Mouse (Mus musculus) thymus, postnatal 14 days (tissue): ENCODE measurements around the gene Mcm5.

Source experiments
- DNase-seq: peaks from one replicate; pipeline ENCODE4 v3.0.0; 2021

The Mcm5 gene

GRCm38 (mm10) chr8:75109236-75109967 is at the start of gene Mcm5:
Gene Mcm5, plus strand, starts transcription at chr8:75109569.
- peak; percentile 98 for DNase-seq

DNA sequence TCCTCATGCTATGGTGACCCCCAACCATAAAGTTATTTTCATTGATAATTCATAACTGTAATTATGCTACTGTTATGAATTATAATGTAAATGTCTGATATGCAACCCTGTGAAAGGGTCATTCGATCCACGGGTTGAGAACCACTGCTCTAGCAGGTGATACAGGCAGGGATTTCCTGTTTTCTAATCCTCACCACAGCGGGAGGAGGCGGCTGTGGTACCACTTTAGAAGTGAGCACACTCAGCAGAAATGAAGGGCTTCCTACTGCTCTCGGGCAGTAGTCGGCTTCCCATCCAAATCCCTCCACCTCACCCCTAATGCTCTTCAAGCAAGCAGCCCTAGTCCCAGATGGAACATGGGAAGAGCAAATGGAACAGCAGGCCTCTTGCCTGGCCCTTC is 49.3 kb upstream of the Mcm5 start:
- DNase-seq: no peak

DNA sequence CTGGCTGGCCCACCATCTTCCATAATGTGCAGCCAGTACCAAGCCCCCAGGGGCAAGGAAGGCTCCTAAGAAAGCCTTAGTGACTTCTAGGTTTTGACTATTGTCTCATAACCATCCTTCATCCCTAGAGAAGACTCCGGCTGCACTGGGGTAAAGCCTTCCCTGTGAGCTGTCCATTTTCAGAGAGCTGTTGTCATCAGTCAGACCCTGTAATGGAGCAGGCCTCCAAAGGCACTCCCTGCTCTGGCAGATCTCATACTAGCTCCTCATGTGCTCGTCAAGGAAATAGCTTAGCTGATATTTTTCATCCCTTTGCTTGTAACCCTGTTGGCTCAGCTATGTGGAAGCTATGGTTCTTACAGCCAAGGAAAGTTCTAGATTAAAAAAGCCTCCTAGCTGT is 48.6 kb upstream of the Mcm5 start:
- no peak for DNase-seq

DNA sequence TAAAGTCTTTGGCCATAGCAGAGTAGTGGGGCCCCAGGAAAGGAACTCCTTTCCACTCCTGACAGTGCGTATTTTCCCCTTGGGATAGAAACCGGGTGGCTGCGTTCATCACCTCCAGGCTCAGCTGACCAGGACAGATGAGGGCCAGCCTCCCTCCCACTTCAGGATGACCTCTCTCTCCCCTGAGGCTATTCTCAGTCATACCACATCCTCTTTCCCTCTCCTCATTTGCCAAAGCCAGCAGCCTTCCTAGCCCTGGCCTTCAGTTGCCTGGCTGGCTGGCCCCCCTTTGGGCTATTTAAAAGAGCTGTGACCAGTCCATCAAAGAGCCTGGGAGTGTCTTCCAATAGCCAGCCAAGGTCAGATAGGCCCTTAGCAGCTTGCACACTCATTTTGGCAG is 46.1 kb upstream of the Mcm5 start:
- no peak for DNase-seq

DNA sequence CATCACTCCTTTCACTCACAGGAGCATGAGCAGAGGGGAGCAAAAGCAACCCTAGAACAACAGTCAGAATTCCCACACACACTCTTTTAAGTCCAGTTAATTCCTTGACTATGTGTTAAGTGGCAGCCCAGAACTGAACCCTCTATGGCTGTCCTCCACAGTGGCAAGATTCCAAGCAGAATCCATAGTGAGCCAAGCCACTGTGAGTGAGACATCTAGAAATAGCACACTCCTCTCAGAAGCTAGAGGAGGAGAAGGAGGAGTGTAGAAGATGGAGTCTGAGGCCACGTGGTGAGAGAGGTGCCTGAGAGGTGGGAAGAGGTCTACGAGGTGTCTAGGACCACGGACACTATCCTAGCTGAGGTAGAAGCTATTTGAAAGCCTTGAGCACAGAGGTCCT is 44.6 kb upstream of the Mcm5 start:
- no peak for DNase-seq

GRCm38 (mm10) chr8:75067287-75067686 is 42.1 kb upstream of the Mcm5 start:
- no peak for DNase-seq

- DNase-seq: no peak
Measured at GRCm38 (mm10) chr8:75070297-75070696, 39.1 kb upstream of the Mcm5 start.

DNA sequence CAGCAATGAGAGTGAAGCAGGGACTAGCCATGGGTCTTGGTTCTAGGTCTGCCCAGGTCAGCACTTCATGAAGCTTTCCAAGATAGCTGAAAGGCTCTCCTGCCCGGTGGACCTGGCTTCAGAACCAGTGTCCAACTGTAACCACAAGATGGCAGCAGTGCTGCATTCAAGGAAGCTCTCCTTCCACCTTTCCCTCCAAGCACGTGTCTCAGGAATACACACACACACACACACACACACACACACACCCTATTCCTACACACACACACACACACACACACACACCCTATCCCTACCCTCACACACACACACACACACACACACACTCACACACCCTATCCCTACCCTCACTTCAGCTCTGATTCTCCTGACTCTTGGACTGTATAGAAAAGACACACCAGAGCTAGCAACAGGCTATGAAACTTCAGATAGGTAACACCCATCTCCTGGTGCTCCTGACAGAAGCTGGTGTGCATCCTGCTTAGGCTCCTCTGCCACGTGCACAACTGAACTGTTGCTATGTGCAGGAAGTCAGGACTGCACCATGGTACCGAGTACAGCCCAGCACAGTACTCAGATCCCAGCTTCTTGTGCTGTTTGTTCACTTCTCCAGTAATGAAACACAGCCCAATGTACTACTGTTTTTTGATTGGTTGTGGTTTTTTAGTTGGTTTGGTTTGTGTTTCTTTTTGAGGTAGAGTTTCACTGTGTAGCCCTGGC is 37.6 kb upstream of the Mcm5 start:
- peak; percentile 72 for DNase-seq

GRCm38 (mm10) chr8:75074876-75075275 is 34.5 kb upstream of the Mcm5 start:
- DNase-seq: no peak

- DNase-seq: no peak
Measured at GRCm38 (mm10) chr8:75078215-75078614, 31.2 kb upstream of the Mcm5 start.

- no peak for DNase-seq
Measured at GRCm38 (mm10) chr8:75078851-75079250, 30.5 kb upstream of the Mcm5 start.

- no peak for DNase-seq
Measured at GRCm38 (mm10) chr8:75081364-75082040, 27.9 kb upstream of the Mcm5 start.

DNA sequence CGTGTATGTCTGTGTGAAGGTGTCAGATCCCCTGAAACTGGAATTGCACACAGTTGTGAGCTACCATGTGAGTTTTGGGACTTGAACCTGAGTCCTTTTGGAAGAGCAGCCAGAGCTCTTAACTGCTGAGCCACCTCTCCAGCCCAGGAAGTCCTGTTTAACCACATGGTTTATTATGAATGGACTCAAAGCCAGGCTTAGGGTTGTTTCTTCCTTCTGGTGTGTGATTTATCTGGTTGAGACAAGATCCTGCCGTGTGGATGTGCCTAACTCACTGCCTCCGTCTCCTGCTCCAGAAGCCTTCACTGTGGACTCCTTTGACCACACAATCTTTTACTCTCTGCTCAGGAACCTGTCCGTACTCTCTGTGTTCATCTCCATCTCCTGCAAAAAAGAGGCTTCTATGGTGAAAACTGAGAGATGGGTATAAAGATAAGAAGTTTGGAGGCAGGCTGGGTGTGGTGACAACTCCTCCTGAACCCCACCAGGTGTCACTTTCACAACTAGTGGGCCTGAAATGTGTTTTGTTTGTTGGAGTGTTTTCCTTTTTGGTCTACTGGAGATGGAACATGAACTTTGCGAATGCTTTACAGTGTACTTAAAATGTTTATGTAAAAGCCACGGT is 27.1 kb upstream of the Mcm5 start:
- no peak for DNase-seq

- peak; percentile 71 for DNase-seq
Measured at GRCm38 (mm10) chr8:75083846-75084245, 25.5 kb upstream of the Mcm5 start.

- DNase-seq: no peak
Measured at GRCm38 (mm10) chr8:75084382-75085064, 24.8 kb upstream of the Mcm5 start.

DNA sequence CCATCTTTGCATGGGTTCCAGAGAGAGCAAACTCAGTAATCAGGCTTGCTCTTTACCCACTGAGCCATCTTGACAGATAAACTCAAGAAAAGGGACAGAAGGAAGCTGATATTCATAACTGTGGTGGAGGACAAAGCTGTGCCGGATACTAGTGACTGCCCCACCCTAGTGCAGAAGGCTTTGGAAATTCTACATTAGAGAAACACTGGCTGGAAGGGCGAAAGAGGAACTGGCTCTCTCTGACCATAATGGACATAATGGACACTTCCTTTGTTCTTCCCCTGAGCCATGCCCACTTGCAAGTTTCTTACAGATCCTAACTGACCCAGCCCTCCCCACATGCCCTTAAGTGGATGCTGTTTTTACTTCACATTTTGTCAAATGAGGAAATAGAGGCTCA is 23.4 kb upstream of the Mcm5 start:
- DNase-seq: no peak

DNA sequence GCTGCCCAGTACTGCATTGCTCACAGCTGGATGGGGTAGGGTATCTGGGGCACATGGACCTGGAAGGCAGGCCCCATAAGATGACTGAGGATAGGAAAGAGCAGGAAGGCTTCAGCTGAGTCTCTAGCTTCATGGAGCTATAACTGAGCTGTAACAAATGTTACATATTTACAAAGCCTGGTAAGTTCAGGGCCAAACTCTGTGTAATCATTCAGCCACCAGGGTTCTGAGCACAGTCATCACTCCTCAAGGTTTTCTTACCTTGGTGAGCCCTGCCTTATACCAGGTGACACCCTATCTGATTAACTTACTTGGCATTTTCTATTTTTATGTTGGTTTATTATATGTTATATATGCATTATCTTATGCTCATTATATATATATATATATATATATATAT is 22.2 kb upstream of the Mcm5 start:
- DNase-seq: no peak

DNA sequence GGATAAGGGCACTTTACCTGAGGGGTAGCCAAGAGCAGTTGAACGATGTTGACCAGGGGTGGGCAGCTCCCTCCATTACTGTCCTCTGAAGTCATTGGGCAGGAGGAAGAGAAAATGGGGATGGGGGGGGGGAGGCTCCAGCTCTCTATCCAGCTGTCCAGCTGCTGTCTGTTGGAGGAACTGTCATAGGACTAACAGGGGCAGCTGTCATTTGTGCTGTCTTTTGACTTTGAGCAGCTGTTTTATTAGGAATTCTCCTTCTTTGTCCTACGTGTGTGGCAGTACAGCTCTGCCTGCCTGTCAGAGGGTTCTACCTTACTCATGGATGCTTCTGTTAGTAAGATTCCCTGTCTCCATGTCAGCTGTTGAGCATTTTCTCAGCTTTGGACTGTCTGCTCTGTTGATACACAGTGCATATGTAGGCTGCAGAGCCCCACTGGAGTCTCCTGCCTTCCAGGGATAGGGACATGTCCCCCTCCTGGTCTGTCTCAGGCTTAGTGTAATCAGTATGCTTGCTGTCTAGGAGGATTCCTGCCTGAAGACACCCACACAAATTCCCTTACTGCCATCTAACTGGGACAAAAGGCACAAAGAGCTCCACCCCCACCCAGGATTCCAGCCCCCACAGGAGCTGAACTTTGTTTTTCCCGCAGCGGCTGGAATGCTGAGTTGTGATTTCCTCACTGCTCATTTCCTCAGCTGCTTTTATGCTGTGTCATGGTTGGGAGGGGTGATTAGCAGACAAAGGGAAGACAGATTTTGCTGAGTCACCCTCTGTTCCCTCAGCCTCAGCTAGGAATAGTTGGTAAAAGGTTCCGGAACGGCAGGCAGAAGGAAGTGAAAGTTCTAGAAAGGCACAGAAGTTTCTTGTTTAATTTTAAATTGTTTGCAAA is 20.1 kb upstream of the Mcm5 start:
- DNase-seq: peak; percentile 34

DNA sequence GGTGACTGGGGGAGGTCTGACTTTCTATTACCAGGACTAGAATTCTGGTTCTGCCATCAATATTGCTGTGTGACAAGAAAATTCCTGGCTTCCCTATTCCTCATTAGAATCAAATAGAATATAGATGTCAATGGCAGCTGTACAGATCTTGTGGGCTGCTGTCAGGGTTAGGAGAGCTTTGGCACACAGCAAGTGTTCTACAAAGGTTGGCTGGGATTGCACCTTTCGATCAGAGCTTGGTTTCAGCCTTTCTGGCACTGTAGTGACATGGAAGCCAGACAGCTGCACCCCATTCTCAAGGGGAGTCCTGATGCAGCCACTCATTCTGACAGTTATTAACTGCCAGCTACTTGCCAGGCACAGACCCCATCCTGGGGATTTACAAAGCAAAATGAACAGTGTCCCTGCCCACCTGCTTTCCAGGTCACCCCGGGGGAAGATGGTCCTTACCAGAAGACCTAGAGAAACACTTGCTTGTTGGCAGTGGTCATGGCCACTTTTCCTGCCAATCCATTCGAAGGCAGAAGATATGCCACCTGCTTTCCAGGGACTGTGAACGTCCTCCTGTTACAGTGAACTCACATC is 18.5 kb upstream of the Mcm5 start:
- no peak for DNase-seq

GRCm38 (mm10) chr8:75093399-75094156 is 15.8 kb upstream of the Mcm5 start, which contains the start of gene Hmox1:
Gene Hmox1, plus strand, starts transcription at chr8:75093621.
- DNase-seq: peak; percentile 84

GRCm38 (mm10) chr8:75102956-75103355 is 6.4 kb upstream of the Mcm5 start:
- no peak for DNase-seq
